Comparison of ENCODE assay signal across 18 mouse cellular contexts in genomic region chr13:46017742-46018141, GRCm38 (mm10).
"Had no signal": no experiment of that assay in that cellular context is flagged by ENCODE, and none has a peak within 500 bp of the region (broad histone marks: within the 10 kb centered on the region; RNA-seq: fewer than 3 reads in every experiment).

No protein-coding gene starts in this region.

- H3K9me3 ChIP-seq: lung, embryonic 15.5 days; midbrain, embryonic 10.5 days; midbrain, embryonic 12.5 days; neural tube, embryonic 13.5 days; neural tube, embryonic 15.5 days; stomach, embryonic 15.5 days had no signal

- H3K27me3 ChIP-seq: lung, embryonic 15.5 days; midbrain, embryonic 12.5 days; neural tube, embryonic 13.5 days; neural tube, embryonic 15.5 days; stomach, embryonic 15.5 days had no signal

- DNase-seq: liver, postnatal 0 days; lung, adult 2 months; lung, postnatal 4 days; midbrain, embryonic 14.5 days; right cerebral cortex, postnatal 14 days; thymus, adult 2 months; thymus, postnatal 25 days; thymus, postnatal 4 days had no signal

- H3K4me3 ChIP-seq: lung, embryonic 15.5 days; midbrain, embryonic 10.5 days; midbrain, embryonic 12.5 days; myocyte; neural tube, embryonic 13.5 days; neural tube, embryonic 15.5 days; stomach, embryonic 15.5 days had no signal

- H3K27ac ChIP-seq: lung, embryonic 15.5 days; midbrain, embryonic 10.5 days; midbrain, embryonic 12.5 days; neural tube, embryonic 13.5 days; neural tube, embryonic 15.5 days; stomach, embryonic 15.5 days; stomach, postnatal 0 days had no signal

- H3K9ac ChIP-seq: liver, postnatal 0 days; lung, embryonic 15.5 days; midbrain, embryonic 12.5 days; neural tube, embryonic 13.5 days; neural tube, embryonic 15.5 days; stomach, embryonic 15.5 days had no signal

- ATAC-seq: liver, postnatal 0 days; lung, postnatal 0 days; midbrain, embryonic 16.5 days had no signal

- H3K4me2 ChIP-seq: lung, embryonic 15.5 days; midbrain, embryonic 12.5 days; neural tube, embryonic 13.5 days; neural tube, embryonic 15.5 days; stomach, embryonic 15.5 days had no signal

- H3K36me3 ChIP-seq: lung, embryonic 15.5 days; midbrain, embryonic 10.5 days; midbrain, embryonic 12.5 days; neural tube, embryonic 13.5 days; neural tube, embryonic 15.5 days; stomach, embryonic 15.5 days had no signal
